Mouse (Mus musculus) inflammation-experienced regulatory T-cells, adult 16 weeks (primary cell): ENCODE measurements around the gene Fam228b. TPM values are rescaled to one million over a fixed set of nuclear protein-coding genes. Genes with fewer than 3 reads are reported as not detected.

Source experiments
- polyA plus RNA-seq: library from polyadenylated mRNA; unstranded; fragments of 100-300 nt; shearing (Covaris generic); gene quantifications from one replicate; pipeline ENCODE4 v1.2.1, GENCODE M21; 2017

Fam228b gene
- polyA plus RNA-seq, result not detected

GRCm38 (mm10) chr12:4768492-4769332 is at the start of gene Fam228b, which contains the start of gene Pfn4:
Fam228b (minus strand) TSS chr12:4769267.
Pfn4 (plus strand) TSS chr12:4769022.

GRCm38 (mm10) chr12:4817361-4818101 is 48.5 kb upstream of the Fam228b start, which contains the start of gene Sf3b6:
Sf3b6 (plus strand) TSS chr12:4817544.

GRCm38 (mm10) chr12:4738031-4738576 is 31.0 kb downstream of the Fam228b start, which contains the start of gene Fam228a:
Fam228a (minus strand) TSS chr12:4738430.

Other genes with a start within 250 kb of the Fam228b start
- 40.6 TPM for gene Itsn2, start 176.6 kb downstream of the Fam228b start, polyA plus RNA-seq
- gene Gm3625, start 176.3 kb downstream of the Fam228b start, polyA plus RNA-seq, result not detected
- not detected for gene Fam228a, start 30.8 kb downstream of the Fam228b start, polyA plus RNA-seq
- gene Pfn4, start 245 bp downstream of the Fam228b start, polyA plus RNA-seq, result not detected
- 400 TPM for gene Sf3b6, start 48.3 kb upstream of the Fam228b start, polyA plus RNA-seq
- gene Fkbp1b, start 72.3 kb upstream of the Fam228b start, polyA plus RNA-seq, result not detected
- 12.1 TPM for gene Wdcp, start 74.0 kb upstream of the Fam228b start, polyA plus RNA-seq
- 0.43 TPM for gene Mfsd2b, start 105.1 kb upstream of the Fam228b start, polyA plus RNA-seq
- gene Ubxn2a, start 138.4 kb upstream of the Fam228b start, polyA plus RNA-seq, result 17.1 TPM
- 9.2 TPM for gene Atad2b, start 148.1 kb upstream of the Fam228b start, polyA plus RNA-seq